Mouse (Mus musculus) forebrain, embryonic 14.5 days (tissue): Measurements from ENCODE around the gene Myh9. TPM values are rescaled to one million over a fixed set of nuclear protein-coding genes. Genes with fewer than 3 reads are reported as not detected.
"Not testable (repeated sequence)": the region's sequence is repeated elsewhere in the genome, so short reads cannot be mapped to it uniquely, and the experiment has no call there.

Experiments
- ATAC-seq: fragments of 200-750 bp; cut with Nextera tagmentation; 2 replicates; pipeline ENCODE4 v1.8.0; 2017; ENCODE audit warnings: mild to moderate bottlenecking, moderate library complexity
- DNase-seq: peaks from one replicate; pipeline ENCODE4 v3.0.0-alpha.2; 2015; ENCODE audit warnings: low spot score
- H3K27ac ChIP-seq: fragments of 300-500 bp; sonication (generic); 2 replicates; pipeline ENCODE4 v1.5.1; 2014; ENCODE audit warnings: low read depth, mild to moderate bottlenecking, control low read depth, low read length, moderate library complexity
- H3K27me3 ChIP-seq: fragments of 300-500 bp; sonication (generic); replicated peaks from 2 replicates; pipeline ENCODE4 v1.6.1; 2014; ENCODE audit warnings: low read length, control low read depth, mixed read lengths; ENCODE audit not compliant: control insufficient read depth, insufficient read depth
- H3K36me3 ChIP-seq: fragments of 300-500 bp; sonication (generic); 2 replicates; pipeline ENCODE4 v1.6.1; 2014; ENCODE audit warnings: low read length, control low read depth; ENCODE audit not compliant: control insufficient read depth, insufficient read depth
- H3K4me1 ChIP-seq: fragments of 300-500 bp; sonication (generic); 2 replicates; pipeline ENCODE4 v1.6.1; 2014; ENCODE audit warnings: antibody characterized with exemption, low read length, control low read depth; ENCODE audit not compliant: control insufficient read depth, insufficient read depth
- H3K4me2 ChIP-seq: fragments of 300-500 bp; sonication (generic); 2 replicates; pipeline ENCODE4 v1.6.1; 2014; ENCODE audit warnings: mild to moderate bottlenecking, control low read depth, low read length
- H3K4me3 ChIP-seq: fragments of 300-500 bp; sonication (generic); 2 replicates; pipeline ENCODE4 v1.5.1; 2014; ENCODE audit warnings: low read depth, low read length, control low read depth
- H3K9ac ChIP-seq: fragments of 300-500 bp; sonication (generic); 2 replicates; pipeline ENCODE4 v1.6.1; 2014; ENCODE audit warnings: mild to moderate bottlenecking, low read length, control low read depth, moderate library complexity
- H3K9me3 ChIP-seq: fragments of 300-500 bp; sonication (generic); replicated peaks from 2 replicates; pipeline ENCODE4 v1.6.1; 2016; ENCODE audit warnings: low read length, control low read depth, mixed read lengths; ENCODE audit not compliant: control insufficient read depth
- WGBS: fragments of 180-500 bp; shearing (Covaris S2); extraction: QIAGEN DNeasy Blood & Tissue Kit; methylation state at CpG from one replicate; pipeline ENCODE4 v1.1.7; 2014; 5-methylcytosine and 5-hydroxymethylcytosine counted together
- polyA plus RNA-seq: library from polyadenylated mRNA; unstranded; fragments of >200 nt; fragmentation: Nextera tagmentation; extraction: Ambion mirVana; gene quantifications from 2 replicates; pipeline ENCODE4 v1.2.1, GENCODE M21; 2014

The Myh9 gene
- polyA plus RNA-seq, 1 experiment from 2014 or later: 10.8 TPM

GRCm38 (mm10) chr15:77874310-77874709, 32.3 kb upstream of the Myh9 start:
- no peaks in the 10 kb centered on the region for H3K4me1 ChIP-seq
- 71% methylated on average over 4 of the region's 4 CpGs for WGBS

GRCm38 (mm10) chr15:77873564-77873963, 31.6 kb upstream of the Myh9 start:
- Histone ChIP-seq H3K36me3 (no peaks in the 10 kb centered on the region), H3K4me2 (no peak overlapping the region), H3K4me1 (no peaks in the 10 kb centered on the region), H3K9ac (no peak overlapping the region), H3K27ac (no peak overlapping the region), H3K9me3 (no peaks in the 10 kb centered on the region), H3K27me3 (no peaks in the 10 kb centered on the region), H3K4me3 (no peak overlapping the region)
- ATAC-seq (no peak), DNase-seq (no peak)
- 84% methylated on average over 2 of the region's 2 CpGs for WGBS

More at GRCm38 (mm10) chr15:77874310-77874709, 32.3 kb upstream of the Myh9 start:
- H3K4me3 ChIP-seq: no peak overlapping the region
- H3K4me2 ChIP-seq: no peak overlapping the region
- ATAC-seq (no peak), DNase-seq (no peak)
- no peaks in the 10 kb centered on the region for H3K27me3 ChIP-seq
- no peak overlapping the region for H3K27ac ChIP-seq
- no peaks in the 10 kb centered on the region for H3K9me3 ChIP-seq
- H3K36me3 ChIP-seq: no peaks in the 10 kb centered on the region
- H3K9ac ChIP-seq: no peak overlapping the region

GRCm38 (mm10) chr15:77872996-77873395, 31.0 kb upstream of the Myh9 start:
- WGBS: 88% methylated on average over 3 of the region's 3 CpGs
- no peak for ATAC-seq

DNA sequence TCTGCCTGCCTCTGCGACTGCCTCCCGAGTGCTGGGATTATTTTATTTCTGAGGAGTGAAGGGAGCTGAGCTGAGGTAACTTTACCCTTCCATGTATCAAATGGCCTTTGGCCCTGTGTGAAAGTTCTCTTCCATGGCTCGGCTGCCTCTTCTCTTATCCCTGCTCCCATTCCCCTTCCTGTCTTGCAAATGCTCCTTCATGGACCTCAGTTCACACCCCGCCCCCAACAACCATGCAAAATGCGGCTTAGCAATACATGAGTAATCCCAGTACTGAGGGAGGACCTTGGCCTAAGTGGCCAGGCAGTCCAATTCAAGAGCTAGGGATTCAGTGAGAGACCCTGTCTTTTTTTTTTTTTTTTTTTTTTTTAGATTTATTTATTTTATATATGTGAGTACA, 26.4 kb upstream of the Myh9 start:
- Histone ChIP-seq H3K4me3 (no peak overlapping the region), H3K27ac (no peak overlapping the region), H3K36me3 (no peaks in the 10 kb centered on the region), H3K4me2 (no peak overlapping the region), H3K9me3 (no peaks in the 10 kb centered on the region), H3K4me1 (no peaks in the 10 kb centered on the region), H3K9ac (no peak overlapping the region), H3K27me3 (no peaks in the 10 kb centered on the region)
- 89% methylated on average over 5 of the region's 5 CpGs for WGBS
- ATAC-seq: no peak
- no peak for DNase-seq

More at GRCm38 (mm10) chr15:77872996-77873395, 31.0 kb upstream of the Myh9 start:
- Histone ChIP-seq H3K4me2 (no peak overlapping the region), H3K27me3 (no peaks in the 10 kb centered on the region), H3K4me1 (no peaks in the 10 kb centered on the region), H3K4me3 (no peak overlapping the region), H3K9me3 (no peaks in the 10 kb centered on the region), H3K27ac (no peak overlapping the region), H3K9ac (no peak overlapping the region), H3K36me3 (no peaks in the 10 kb centered on the region)
- DNase-seq: no peak

- not testable (repeated sequence) for H3K9ac ChIP-seq, H3K36me3 ChIP-seq, H3K4me3 ChIP-seq, DNase-seq, ATAC-seq, H3K27me3 ChIP-seq, H3K27ac ChIP-seq, H3K9me3 ChIP-seq, H3K4me1 ChIP-seq, H3K4me2 ChIP-seq
- 94% methylated on average over 7 of the region's 10 CpGs for WGBS
Observed at GRCm38 (mm10) chr15:77867231-77867968, 25.4 kb upstream of the Myh9 start.

DNA sequence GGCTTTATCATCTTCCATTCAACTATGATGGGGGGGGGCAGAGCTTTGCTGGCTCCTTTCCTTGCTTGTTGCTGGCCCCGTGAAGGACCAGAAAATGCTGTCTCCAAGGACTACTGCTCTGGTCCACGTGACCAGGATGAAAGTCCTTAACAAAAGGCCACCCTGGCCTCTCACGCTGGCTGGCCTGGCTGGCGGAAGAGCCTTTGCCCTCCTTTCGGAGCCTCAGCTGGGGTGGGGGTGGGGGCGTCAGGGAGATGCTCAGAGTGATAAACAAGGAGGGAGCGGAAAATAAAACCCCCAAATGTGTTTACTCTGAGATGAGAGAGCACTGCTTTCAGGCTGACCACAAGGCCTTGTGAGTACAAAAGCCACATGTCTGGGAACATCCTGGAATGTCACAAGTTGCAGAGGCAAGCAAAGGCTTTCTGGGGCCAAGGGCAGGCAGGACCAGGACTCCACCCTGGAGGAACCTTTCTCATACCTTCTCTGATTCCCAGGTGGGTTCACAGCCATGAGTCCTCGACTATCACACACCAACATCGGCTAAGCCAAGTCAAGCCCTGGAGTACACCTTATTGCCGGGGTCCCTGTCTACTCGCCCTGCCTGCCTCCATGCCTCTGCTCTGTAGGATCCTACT, 24.7 kb upstream of the Myh9 start:
- H3K4me2 ChIP-seq: no peak overlapping the region
- no peaks in the 10 kb centered on the region for H3K9me3 ChIP-seq
- no peaks in the 10 kb centered on the region for H3K4me1 ChIP-seq
- no peak overlapping the region for H3K4me3 ChIP-seq
- ATAC-seq (no peak), DNase-seq (no peak)
- H3K27me3 ChIP-seq: no peaks in the 10 kb centered on the region
- WGBS: 41% methylated on average over 11 of the region's 11 CpGs
- no peak overlapping the region for H3K27ac ChIP-seq
- no peak overlapping the region for H3K9ac ChIP-seq
- H3K36me3 ChIP-seq: no peaks in the 10 kb centered on the region

- DNase-seq: no peak
Observed at GRCm38 (mm10) chr15:77864063-77864758, 22.2 kb upstream of the Myh9 start.

GRCm38 (mm10) chr15:77862991-77863972, 21.3 kb upstream of the Myh9 start:
- no peak overlapping the region for H3K4me3 ChIP-seq
- ATAC-seq: no peak
- H3K36me3 ChIP-seq: no peaks in the 10 kb centered on the region
- 87% methylated on average over 22 of the region's 22 CpGs for WGBS
- H3K9me3 ChIP-seq: no peaks in the 10 kb centered on the region
- H3K4me2 ChIP-seq: no peak overlapping the region
- H3K27ac ChIP-seq: no peak overlapping the region
- H3K9ac ChIP-seq: no peak overlapping the region
- H3K27me3 ChIP-seq: no peaks in the 10 kb centered on the region
- DNase-seq: no peak
- H3K4me1 ChIP-seq: no peaks in the 10 kb centered on the region

More at GRCm38 (mm10) chr15:77864063-77864758, 22.2 kb upstream of the Myh9 start:
- no peak for ATAC-seq
- WGBS: 88% methylated on average over 9 of the region's 9 CpGs
- H3K36me3 ChIP-seq: no peaks in the 10 kb centered on the region
- no peaks in the 10 kb centered on the region for H3K27me3 ChIP-seq
- H3K4me2 ChIP-seq: no peak overlapping the region
- H3K4me3 ChIP-seq: no peak overlapping the region
- no peaks in the 10 kb centered on the region for H3K4me1 ChIP-seq
- H3K9ac ChIP-seq: no peak overlapping the region
- H3K9me3 ChIP-seq: no peaks in the 10 kb centered on the region
- no peak overlapping the region for H3K27ac ChIP-seq
